Mouse (Mus musculus): Measurements from ENCODE around the gene Tm4sf4.

Tm4sf4 gene

GRCm38 (mm10) chr3:57470981-57471601 is 46.0 kb downstream of the Tm4sf4 start:
- ATAC-seq (ENCODE audit: insufficient number of reproducible peaks, low FRiP score, low TSS enrichment), result no peak

- no peak for ATAC-seq (ENCODE audit: insufficient number of reproducible peaks, low FRiP score, low TSS enrichment)
Measured at GRCm38 (mm10) chr3:57472407-57472806, 47.3 kb downstream of the Tm4sf4 start.

- no peak for ATAC-seq (ENCODE audit: insufficient number of reproducible peaks, low FRiP score, low TSS enrichment)
Measured at GRCm38 (mm10) chr3:57474421-57474820, 49.3 kb downstream of the Tm4sf4 start.

- ATAC-seq (ENCODE audit: insufficient number of reproducible peaks, low FRiP score, low TSS enrichment), result no peak
Measured at GRCm38 (mm10) chr3:57480640-57481039, 55.5 kb downstream of the Tm4sf4 start.

- no peak for ATAC-seq (ENCODE audit: insufficient number of reproducible peaks, low FRiP score, low TSS enrichment)
Measured at GRCm38 (mm10) chr3:57481981-57482380, 56.9 kb downstream of the Tm4sf4 start.

GRCm38 (mm10) chr3:57486068-57486467 is 61.0 kb downstream of the Tm4sf4 start:
- no peak for ATAC-seq (ENCODE audit: insufficient number of reproducible peaks, low FRiP score, low TSS enrichment)

GRCm38 (mm10) chr3:57487455-57488153 is 62.5 kb downstream of the Tm4sf4 start:
- no peak for ATAC-seq (ENCODE audit: insufficient number of reproducible peaks, low FRiP score, low TSS enrichment)

Measured in cerebellum, adult (tissue).